Mouse (Mus musculus): ENCODE results near the gene Cox7a1.
"Not testable (repeated sequence)": the region's sequence is repeated elsewhere in the genome, so short reads cannot be mapped to it uniquely, and the experiment has no call there.

The Cox7a1 gene

DNA sequence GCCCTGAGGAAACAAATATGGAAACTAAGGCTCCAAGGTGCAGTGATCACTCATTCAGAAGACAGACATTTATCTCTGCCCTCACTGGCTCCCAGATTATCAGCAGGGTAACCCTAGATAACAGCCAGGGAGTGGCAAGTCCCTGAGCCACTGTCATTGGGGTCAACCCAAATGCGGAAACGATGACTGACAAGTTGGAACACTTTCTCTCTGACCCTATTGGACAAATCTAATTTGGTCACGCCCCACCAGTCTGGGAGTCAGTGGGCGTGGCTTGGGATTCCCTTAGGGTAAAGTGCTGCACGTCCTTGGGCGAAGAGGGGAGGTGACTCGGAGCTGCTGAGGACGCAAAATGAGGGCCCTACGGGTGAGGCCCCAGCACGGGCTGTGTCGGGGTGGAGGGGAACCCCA, at the start of gene Cox7a1:
TSS of gene Cox7a1 (plus strand) at position 266 of the 411 bp plus-strand sequence.
- peak; percentile 89 to 92 for DNase-seq

DNA sequence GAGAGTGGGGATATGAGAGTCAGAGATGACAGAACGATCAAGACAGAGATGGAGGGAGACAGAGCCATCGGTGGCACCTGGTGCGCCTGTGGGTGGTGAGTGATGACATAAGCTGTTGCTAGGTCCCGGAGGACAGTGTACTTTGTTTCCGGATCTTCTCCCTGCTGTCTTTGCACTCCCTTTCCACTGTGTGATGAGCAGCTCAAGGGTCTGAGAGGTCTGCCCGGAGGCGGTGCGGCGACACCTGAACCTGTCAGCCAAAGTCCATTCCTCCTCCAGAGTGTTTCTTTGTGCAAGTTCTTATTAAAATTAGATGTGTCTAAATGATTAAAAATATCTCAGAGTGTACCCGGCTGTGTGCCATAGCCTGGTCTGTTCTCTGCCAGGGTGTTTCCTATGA, 47.1 kb upstream of the Cox7a1 start:
- no peak for DNase-seq

DNA sequence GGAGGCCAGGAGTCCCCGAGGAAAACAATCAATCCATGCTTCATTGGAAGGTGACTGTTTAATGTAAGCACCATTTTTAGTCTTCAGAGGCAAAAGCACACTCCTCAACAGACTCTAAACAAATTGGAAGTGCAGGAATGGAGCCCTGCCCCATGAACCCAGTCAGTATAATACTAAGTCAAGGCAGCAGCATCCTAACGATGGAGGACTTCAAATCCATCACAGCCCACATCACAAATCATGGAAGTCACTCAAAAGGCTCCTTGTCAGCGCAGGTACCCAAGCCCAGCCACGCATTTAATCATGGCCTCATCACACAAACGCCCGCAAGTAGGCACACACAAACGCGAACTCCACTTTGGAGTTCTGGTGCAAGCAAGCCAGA, 40.8 kb upstream of the Cox7a1 start:
- DNase-seq: no peak

DNA sequence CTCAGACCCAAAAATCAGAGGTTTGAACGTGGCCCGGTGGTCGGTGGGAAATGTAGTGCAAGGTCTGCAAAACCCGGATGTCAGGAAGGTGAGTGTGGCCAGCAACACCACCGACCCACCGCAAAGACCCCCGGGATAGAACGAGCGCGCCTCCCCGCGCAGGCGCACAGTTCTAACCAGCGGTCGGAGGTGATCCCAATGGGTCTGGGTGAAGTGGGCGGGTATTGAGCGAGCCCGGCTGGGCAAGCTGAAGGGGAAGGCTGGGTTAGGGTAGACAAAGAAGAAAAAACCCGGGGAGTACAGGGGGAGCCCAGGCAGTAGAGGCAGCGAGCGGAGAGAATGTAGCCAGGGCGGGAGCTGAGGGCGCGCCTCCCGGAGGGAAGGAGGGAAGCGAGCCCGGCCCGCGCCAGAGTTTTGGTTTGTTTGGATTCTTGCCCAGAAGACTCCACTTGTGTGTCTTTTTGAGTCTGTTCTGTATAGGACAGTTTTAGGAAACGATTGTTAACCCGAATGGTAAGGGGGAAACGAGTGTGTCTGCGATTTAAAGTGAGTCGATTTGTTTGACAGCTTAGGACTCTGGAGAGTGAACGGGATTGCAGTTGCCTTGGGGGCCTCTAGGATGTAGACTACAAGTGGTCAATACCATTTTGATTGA, 40.3 kb upstream of the Cox7a1 start:
- peak; percentile 76 to 89 for DNase-seq

DNA sequence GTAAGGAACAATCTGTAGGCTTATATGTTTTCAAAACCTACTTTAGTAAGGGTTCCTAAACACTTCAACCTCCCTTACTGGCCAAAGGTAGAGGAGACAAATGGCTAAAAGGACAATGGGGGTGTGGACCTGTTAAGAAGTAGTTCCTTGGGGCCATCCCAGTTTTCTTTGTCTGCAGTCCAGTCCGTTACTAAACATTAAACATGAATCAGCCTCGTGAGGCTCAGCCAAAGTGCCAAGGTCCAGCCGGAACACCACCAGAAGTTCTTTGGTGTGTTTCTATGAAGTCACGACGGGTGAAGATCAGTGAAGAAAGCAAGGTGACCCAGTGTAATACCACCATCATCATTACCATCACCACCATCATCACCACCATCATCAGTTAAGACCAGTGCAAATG, 36.9 kb upstream of the Cox7a1 start:
- DNase-seq: no peak

DNA sequence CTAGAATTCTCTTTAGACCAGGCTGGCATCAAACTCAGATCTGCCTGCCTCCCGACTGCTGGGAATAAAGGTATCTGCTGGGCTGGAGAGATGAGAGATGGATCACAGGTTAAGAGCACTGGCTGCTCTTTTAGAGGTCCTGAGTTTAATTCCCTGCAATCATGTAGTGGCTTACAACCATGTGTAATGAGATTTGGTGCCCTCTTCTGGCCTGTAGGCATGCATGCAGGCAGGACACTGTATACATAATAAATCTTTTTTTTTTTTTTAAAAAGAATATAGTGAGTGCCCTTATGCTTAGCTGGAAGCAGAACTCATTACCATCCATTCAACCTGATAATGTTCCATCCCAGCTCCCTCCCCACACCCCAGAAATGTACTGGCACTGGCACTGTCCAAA, 29.9 kb upstream of the Cox7a1 start:
- no peak for DNase-seq

DNA sequence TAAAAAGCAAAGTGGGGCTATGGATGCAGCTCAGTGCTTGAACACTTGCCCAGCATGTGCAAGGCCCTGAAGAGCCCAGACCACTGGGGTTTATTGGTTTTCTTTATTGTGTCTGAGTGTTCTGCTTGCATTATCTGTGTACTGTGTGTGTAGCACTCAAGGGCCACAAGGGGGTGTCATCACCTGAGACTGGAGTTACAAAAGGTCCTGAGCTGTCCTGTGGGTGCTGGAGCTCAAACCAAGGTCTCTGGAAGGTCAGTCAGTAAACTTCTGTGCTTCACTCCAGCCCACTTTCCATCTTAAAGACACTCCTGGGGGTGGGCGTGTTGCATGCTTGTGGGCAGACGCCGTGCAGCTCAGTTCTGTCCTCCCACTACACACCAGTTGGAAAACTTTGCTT, 28.4 kb upstream of the Cox7a1 start:
- DNase-seq: no peak

DNA sequence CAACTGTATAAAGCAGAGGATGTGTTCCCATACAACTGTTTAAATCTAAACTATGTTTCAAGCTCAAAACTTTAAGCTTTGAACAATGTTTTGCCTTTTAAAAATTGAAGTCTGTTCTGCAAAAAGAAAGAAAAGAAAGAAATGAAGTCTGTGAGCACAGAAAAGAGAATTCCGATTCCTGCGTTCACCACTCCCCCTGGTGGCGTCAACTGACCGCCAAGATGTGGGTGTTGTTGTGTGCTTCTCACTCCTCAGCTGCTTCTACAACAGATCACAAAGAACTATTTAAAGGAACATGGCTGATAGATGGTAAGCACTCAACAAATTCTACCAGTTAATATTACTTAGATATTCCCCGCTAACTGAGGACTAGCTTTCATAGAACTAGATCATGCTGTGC, 20.8 kb upstream of the Cox7a1 start:
- no peak for DNase-seq

DNA sequence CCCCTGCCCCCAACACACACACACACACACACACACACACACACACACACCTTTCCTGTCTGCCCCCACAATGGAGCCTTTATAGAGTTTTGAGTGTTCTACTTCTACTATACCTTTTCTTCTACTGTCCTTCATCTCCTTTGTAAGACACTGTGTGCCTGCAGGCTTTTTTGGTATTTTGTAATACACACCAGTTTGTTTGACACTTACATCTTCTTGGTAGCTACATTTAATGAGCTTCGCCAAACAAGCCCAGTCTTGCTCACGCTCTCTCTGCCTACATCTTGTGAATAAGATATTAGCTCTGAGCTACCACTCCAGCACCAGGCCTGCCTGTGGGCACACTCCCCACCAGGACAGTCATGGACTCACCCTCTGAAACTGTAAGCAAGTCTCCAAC, 19.2 kb upstream of the Cox7a1 start:
- DNase-seq: no peak

DNA sequence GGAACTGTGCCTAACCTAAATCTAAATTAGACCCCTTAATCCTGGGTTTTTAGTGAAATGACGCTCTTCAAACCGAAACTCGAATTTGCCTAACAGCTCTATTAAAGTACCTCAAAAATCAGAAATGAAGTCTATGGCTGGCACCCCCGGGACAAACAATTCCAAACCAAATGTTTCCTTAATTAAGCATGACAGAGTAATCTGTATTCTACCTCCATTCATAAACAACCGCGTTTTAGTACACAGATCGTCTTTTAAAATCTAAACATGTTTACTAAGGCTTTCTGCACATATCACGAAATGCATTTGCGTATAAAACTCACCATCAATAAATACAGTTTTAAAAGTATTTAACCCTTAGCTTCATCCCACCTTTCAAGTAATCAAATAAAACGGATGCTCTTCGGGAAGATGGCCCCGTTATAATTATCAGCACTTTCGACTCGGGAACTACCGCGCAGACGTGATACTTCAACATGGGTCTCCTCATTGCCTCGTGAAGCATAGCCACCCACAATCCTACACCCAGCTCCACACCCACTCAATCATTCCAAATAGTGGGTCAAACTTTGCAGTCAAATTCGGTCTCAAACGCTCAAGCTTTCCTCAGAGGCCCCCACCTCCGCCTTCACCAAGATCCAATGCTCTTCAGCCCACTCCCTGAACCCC, 14.9 kb upstream of the Cox7a1 start:
- no peak for DNase-seq

DNA sequence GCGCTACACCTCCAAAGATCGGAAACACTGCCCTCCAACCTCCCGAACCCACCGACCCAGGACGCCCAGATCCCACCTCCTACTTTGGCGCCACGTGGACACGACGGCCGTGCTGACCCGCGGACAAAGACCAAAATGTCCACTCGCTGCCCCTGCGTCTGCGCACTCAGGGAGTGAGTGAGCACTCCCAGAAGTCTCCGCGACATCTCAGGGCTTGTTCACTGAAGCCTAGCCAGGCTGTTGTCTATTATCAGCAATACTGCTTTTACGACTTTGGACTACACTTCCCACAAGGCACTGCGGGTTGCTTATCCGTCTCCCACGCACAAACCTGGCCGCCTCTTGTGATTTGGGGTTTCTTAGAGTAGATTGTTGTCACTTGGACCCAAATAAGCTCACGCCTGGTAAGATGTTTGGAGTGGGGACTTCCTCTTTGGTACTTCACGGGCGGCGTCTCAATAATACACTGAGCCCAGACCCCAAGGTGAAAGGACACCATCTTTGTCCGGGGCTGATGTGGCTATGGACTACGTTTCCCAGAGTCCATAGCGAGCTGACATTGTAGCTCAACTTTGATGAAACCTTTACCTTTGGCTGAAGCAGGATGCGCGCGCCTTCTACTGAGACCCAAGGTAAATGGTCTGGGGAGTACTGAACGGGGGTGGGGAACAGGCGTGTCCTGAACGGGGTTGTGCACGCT, 14.2 kb upstream of the Cox7a1 start, which contains the start of gene Zfp146:
TSS of gene Zfp146 (minus strand) at position 168 of the 700 bp plus-strand sequence.
- peak; percentile 93 for DNase-seq

DNA sequence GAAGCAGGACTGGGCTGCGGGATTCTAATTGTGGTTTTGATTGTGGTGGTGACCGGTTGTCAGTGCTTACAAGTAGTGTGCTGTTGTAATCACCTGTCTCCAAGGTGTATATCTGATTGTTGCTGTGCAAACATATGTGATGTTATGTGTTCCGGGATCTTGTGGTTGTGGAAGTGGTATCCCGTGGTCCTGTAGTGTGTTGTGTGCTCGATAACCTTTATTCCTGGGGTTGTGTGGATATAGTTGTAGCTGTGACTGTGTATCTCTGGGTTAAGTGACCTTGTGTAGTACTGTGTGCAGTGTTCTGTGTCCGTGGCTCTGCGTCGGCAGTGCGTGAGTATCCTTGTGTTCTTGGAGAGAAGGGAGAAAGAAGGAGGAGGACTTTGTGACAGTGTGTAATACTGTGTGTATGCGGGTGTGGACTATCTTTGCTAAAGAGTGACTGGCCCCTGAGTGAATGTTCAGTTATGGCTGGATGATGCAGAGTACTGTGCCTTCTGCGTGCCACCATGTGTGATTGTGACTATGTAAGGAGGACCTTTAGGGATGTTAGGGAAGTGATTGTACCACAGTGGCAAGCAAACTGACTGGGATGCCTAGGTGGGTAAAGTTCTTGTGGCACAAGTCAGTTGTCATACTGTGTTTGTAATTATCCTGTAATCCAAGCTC, 13.5 kb upstream of the Cox7a1 start:
- DNase-seq: no peak

DNA sequence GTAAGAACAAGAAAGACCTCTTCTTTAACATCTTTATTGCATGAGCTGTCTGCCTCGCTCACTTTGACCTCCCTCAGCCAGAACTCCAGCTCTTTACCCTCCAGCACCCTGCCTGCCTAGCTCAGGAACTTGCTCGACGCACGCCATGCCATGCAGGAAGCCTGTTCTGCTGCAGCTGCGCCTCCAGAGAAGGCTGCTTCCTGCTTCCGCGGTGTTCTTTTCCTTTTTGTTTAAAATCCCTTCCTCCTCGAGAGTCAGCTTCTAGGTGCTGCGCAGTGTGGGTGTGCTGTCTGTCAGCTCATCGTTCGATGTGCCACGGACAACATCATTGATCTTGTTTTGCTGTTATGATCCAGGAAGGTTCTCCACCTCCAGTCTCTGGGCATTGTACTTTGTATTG, 7.5 kb upstream of the Cox7a1 start:
- DNase-seq: no peak

DNA sequence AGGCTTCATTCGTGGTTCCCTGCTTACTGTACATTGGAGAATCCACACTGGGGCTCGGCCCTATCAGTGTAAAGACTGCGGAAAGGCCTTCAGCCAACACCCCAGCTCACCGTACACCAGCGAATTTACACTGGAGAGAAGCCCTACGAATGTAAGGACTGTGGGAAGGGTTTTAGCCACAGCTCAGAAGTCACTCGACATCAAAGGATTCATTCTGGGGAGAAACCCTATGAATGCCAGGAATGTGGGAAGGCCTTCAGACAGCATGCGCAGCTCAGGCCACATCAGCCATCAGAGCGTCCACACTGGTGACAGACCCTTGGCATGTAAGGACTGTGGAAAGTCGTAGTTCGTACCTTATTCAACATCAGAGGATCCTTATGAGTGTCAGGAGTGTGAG, 5.7 kb upstream of the Cox7a1 start:
- no peak for DNase-seq

DNA sequence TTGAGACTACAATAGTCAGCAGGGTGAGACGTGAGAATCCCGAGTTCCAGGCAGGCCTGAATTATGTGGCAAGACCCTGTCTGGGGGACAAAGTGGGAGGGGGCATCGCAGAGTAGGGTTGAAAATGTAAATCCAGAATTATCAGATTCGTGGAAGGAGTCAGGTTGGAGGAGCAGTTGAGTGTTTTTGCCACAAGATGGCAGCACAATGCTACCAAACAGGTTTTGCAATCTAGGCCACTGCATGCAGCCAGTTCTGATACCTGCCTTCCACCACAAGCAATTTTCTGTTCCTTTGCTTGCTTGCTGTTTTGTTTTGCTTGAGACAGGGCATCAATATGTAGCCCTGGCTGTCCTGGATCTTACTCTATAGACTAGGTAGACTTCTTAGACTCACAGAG, 2.6 kb upstream of the Cox7a1 start:
- peak; percentile 52 to 83 for DNase-seq

DNA sequence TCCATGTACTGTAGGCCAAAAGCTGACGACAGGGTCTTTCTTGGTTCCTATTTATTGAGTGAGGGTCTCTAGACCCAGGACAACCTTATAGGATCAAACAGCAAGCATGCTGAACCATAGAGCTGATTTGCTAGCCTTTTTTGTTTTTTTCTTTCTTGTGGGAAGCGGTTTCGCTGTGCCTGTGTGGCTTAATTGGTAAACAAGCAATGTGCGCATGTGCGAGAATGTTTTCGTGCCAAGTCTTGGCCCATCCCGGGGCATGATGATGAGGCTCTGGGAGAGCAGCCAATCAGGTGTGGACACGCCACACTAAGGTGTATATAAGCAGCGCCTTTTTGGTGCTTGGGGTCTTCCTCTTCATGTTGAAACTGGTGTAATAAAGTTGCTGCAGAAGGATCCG, 2.0 kb upstream of the Cox7a1 start:
- DNase-seq: not testable (repeated sequence)

DNA sequence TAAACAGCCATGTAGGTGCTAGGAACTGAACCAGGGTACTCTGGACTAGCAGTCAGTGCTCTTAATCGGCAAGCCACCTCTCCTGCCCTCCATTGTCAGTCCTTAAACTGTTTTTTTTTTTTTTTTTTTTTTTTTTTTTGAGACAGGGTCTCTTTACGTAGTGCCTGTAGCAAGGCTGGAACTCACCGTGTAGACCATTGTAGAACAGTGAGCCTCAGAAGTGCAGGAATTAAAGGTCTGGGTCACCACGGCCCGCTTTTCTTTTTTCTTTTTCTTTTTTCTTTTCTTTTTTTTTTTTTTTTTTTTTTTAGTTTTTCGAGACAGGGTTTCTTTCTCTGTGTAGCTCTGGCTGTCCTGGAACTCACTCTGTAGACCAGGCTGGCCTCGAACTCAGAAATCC, 755 bp upstream of the Cox7a1 start:
- not testable (repeated sequence) for DNase-seq

DNA sequence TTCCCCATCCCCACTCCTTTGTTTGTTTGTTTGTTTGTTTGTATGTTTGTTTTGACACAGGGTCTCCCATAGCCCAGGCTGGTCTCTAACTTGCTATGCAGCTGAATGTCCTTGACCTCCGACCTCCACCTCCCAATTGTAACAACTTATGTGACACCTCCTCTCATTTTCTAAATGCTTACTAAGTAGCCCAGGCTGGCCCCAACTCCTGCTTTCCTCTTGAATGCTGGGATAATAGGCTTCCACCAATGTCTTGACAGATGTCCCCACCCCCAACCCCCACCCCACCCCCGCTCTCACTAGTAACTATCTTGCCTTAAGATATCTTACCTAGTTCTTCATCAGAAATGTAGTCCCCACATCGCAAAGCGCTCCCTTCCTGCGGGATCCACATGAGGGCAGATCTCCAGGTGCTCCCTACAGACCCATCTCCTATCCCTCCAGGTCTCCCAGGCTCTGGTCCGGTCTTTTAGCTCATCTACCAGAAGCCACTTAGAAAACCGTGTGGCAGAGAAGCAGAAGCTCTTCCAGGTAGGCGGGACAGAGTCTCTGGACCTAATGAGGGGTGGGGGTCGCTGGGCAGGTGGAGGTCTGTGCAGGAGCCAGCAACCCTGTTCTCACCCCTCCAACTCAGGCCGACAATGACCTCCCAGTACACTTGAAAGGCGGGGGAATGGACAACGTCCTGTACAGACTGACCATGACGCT, 851 bp downstream of the Cox7a1 start:
- no peak for DNase-seq

DNA sequence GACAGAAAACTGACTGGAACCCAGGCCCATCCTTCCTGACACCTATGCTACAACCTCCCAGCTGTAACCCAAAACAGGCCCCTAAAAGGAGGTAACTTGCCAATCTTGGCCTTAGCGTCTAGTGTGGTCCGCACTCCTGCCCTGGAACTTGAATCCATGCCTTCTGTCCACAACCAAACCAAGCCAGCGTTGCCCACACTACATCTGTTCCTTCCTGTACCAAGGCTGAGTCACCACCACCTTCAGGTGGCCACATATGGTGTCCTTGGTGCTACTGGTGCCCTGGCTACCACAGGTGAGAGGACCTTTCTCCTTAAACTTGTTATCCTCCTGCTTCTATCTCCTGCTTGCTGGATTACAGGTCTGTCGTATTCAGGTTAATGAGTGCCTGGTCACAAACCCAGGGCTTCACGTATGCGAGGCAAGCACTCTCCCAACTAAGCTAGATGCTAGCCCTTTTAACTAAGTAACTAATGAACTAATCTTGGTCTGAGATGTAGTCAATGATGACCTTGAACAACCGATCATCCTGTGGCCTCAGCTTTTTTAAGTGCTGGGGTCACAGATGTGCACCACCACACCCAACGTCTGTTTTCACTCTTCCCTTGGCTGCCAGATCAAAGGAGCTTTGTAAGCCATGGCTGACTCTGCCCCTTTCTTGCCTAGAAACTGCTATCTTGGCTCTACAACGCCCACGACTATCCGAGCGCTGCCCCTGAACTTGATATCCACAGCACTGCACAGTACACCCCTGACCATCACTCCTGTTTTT, 4.6 kb downstream of the Cox7a1 start:
- DNase-seq: no peak

DNA sequence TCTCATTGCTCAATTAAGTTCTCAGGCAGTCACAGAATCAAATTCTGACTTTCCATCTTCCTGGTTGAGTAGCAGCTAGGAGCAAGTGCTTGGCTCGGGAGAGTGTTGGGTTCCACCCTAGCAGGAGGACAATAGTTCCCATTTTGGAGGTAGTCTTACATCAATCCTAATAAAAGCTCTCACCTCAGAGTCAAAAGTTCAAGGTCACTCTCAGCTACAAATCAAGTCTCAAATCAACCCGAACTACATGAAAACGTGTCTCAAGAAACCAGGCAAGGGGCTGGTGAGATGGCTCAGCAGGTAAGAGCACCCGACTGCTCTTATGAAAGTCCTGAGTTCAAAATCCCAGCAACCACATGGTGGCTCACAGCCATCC, 5.2 kb downstream of the Cox7a1 start:
- DNase-seq: no peak

DNA sequence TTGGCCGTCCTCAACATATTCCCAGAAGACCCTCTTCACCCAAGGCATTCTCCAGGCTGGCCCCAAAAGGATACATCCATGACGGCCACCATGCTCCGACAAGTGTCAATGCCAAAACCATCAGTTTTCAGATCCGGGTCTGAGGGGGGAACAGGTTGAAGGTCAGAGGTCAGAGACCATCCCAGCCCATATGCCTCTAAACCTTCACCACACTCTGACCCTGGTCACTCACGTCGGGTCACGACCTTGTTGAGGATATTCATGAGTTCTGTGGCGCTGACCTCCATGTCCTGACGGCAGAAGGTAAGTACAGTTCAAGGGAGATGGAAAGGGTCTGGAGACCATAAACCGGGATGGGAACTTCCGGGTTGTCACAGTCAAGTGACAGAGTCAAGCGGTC, 8.1 kb downstream of the Cox7a1 start:
- DNase-seq: no peak

DNA sequence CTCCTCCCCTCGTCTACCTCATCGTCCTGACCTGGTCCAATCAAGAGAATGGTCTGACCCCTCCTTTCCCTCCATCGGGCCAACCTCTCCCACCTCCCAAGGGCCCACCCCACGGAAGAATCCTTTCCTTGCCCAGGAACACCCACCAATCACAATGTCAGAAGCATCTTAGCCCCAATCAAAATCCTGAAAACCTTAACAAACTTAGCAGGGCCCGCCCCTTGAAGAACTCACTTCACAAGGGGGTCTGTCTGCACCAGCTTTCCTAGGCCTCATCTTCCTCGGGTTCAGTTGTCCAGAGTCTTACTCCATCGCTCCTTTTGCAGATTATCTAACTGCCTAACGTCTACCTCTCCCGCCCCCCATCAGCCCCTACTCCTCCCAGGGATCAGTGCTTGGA, 9.1 kb downstream of the Cox7a1 start:
- DNase-seq: no peak
